Mouse (Mus musculus): ENCODE data around the gene Olfr53.
"Not testable (repeated sequence)": the region's sequence is repeated elsewhere in the genome, so short reads cannot be mapped to it uniquely, and the experiment has no call there.

Gene Olfr53

GRCm38 (mm10) chr7:140646152-140646551, at the start of gene Olfr53:
Olfr53 (plus strand) TSS chr7:140646452.
- DNase-seq, result no peak

DNA sequence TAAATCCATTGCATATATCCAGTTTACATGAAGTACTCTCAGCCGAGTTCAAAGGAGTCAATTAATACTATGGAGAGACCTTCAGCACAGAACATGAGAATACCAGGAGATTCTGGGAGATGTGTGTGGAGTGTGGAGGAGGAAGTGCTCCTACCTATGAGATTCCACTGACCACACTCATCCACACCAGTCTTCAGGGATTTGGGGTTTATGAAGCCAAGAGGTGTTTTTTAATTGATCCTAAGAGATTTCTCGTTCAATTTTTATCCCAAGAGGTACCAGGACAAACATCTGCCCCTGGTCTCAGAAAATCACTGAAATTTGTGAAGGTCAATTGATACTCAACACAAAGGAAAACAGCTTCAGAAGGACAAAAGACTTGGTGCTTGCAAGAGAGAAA, 45.3 kb upstream of the Olfr53 start, which contains the start of gene Olfr46:
Gene Olfr46 (plus strand): TSS at position 301 of the 400 bp plus-strand sequence.
- DNase-seq, result not testable (repeated sequence)

- not testable (repeated sequence) for DNase-seq
Observed at GRCm38 (mm10) chr7:140628670-140629069, 17.6 kb upstream of the Olfr53 start, which contains the start of gene Olfr61. Olfr61 (plus strand) TSS chr7:140628970.

DNA sequence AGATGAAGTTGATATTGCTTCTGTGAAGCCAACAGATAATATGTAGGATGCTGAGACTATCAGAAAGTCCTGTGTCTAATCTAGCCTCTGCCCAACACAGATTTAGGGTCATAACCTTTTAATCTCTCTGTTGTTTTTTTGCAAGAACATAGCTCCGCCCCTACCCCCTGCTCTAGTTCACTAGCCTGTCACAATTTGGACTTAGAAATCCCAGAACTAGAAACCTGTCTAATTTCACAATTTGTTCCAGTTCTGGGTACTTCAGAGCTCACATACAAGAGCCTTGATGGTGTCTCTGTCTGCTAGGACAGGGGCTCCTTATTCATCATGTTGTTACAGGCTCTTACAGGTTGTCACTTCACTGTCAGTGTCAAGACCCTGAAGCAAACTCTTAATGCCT, 15.7 kb upstream of the Olfr53 start:
- DNase-seq, result no peak

DNA sequence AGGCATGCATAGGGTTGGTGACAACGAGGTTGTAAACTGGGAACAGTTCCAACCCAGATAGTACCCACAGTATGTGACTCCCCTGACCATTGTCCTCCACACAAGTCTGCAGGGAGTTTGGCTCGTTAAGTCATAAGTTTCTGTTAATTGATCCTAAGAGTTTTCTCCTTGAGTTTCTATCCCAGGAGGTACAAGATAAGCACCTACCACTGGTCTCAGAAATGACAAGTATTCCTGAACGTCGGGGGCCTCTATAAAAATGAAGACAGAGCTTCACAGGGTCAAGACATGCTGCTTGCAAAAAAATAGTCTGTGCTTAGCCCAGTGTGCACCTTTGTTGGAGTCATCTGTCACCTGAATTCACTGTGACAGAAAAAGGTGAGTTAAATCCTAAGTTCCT, 13.4 kb downstream of the Olfr53 start, which contains the start of gene Olfr539:
Gene Olfr539 (plus strand): TSS at position 301 of the 400 bp plus-strand sequence.
- no peak for DNase-seq

- DNase-seq, result not testable (repeated sequence)
Observed at GRCm38 (mm10) chr7:140670693-140671092, 24.4 kb downstream of the Olfr53 start.

DNA sequence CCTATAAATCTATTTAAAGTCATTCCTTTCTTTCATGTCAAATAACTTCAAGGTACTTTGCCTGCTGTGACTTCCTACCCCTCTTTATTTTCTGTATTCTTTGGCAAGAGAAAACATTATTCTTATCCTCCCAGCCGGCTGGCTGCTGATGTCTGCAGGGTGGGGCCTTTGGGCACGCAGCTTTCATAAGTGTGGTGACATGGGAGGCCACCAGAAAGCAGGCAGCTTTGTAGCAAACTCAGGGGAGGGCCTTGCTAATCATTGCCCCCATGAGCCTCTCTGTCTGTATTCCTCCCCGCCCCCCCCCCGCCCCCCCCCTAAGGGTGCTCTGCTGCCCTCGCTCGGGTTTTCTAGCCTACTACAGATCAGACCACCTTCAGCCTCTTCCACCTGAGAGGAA, 29.6 kb downstream of the Olfr53 start:
- DNase-seq, result no peak

GRCm38 (mm10) chr7:140679591-140679990, 33.3 kb downstream of the Olfr53 start:
- not testable (repeated sequence) for DNase-seq

GRCm38 (mm10) chr7:140681651-140682050, 35.4 kb downstream of the Olfr53 start, which contains the start of gene Olfr45:
Olfr45 (plus strand) TSS chr7:140681951.
- no peak for DNase-seq

GRCm38 (mm10) chr7:140696967-140697366, 50.7 kb downstream of the Olfr53 start, which contains the start of gene Olfr541:
Olfr541 (plus strand) TSS chr7:140697267.
- DNase-seq, result no peak
